Mouse (Mus musculus): ENCODE results near the gene Tatdn3. TPM values are rescaled to one million over a fixed set of nuclear protein-coding genes. Genes with fewer than 3 reads are reported as not detected.

The Tatdn3 gene
- 10 to 100 TPM in 1 of 2 experiments, 1 to 10 TPM in 1; 3.8 to 12.9 TPM for polyA plus RNA-seq (2012; fragmentation: generic; extraction: Trizol)

GRCm38 (mm10) chr1:191062781-191063485 lies at the start of gene Tatdn3, which contains the start of gene Nsl1:
Gene Tatdn3, minus strand, starts transcription at chr1:191062932.
Gene Nsl1, plus strand, starts transcription at chr1:191063012.

GRCm38 (mm10) chr1:191097802-191098747 lies 35.3 kb upstream of the Tatdn3 start, which contains the start of gene Batf3:
Gene Batf3, plus strand, starts transcription at chr1:191097847.

GRCm38 (mm10) chr1:191036554-191037334 lies 26.0 kb downstream of the Tatdn3 start, which contains the start of gene Spata45:
Gene Spata45, plus strand, starts transcription at chr1:191036639.

GRCm38 (mm10) chr1:191026021-191026713 lies 36.6 kb downstream of the Tatdn3 start, which contains the start of gene Flvcr1:
Gene Flvcr1, minus strand, starts transcription at chr1:191026158.

Other genes with a start within 250 kb of the Tatdn3 start
- 10 to 100 TPM in 1 of 2 experiments, 1 to 10 TPM in 1; 5.7 to 13.0 TPM for gene Rps6kc1, start 151.2 kb downstream of the Tatdn3 start, polyA plus RNA-seq (2012; fragmentation: generic; extraction: Trizol)
- 10 to 100 TPM in 1 of 2 experiments, 1 to 10 TPM in 1; 3.4 to 16.1 TPM for gene Angel2, start 137.8 kb downstream of the Tatdn3 start, polyA plus RNA-seq (2012; fragmentation: generic; extraction: Trizol)
- 10 to 100 TPM in 1 of 2 experiments, 1 to 10 TPM in 1; 1.8 to 12.0 TPM for gene Vash2, start 83.6 kb downstream of the Tatdn3 start, polyA plus RNA-seq (2012; fragmentation: generic; extraction: Trizol)
- 1 to 10 TPM; 1.9 to 2.6 TPM for gene Flvcr1, start 36.8 kb downstream of the Tatdn3 start, polyA plus RNA-seq (2012; fragmentation: generic; extraction: Trizol)
- gene Spata45, start 26.3 kb downstream of the Tatdn3 start, polyA plus RNA-seq (2012; fragmentation: generic; extraction: Trizol): not detected
- gene Nsl1, start 80 bp upstream of the Tatdn3 start, polyA plus RNA-seq (2012; fragmentation: generic; extraction: Trizol): 1 to 10 TPM; 1.6 to 5.3 TPM
- under 1 TPM; 0.37 to 0.61 TPM for gene Batf3, start 34.9 kb upstream of the Tatdn3 start, polyA plus RNA-seq (2012; fragmentation: generic; extraction: Trizol)
- gene Fam71a, start 101.9 kb upstream of the Tatdn3 start, polyA plus RNA-seq (2012; fragmentation: generic; extraction: Trizol): not detected
- 1 to 10 TPM in 1 of 2 experiments, under 1 TPM in 1; 0.20 to 1.1 TPM for gene Atf3, start 155.1 kb upstream of the Tatdn3 start, polyA plus RNA-seq (2012; fragmentation: generic; extraction: Trizol)